Mouse (Mus musculus) G1E (cell line): ENCODE data around the gene Dnajb5.

Experiments
- CTCF ChIP-seq: IDR thresholded peaks from 2 replicates; pipeline ENCODE4 v1.5.1; 2012; ENCODE audit warnings: low read depth, low read length, inconsistent platforms, mixed read lengths
- GATA1 ChIP-seq: IDR thresholded peaks from 2 replicates; pipeline ENCODE4 v1.6.1; 2012; ENCODE audit warnings: borderline replicate concordance, low read length, inconsistent platforms, mixed read lengths
- GATA2 ChIP-seq: IDR thresholded peaks from 2 replicates; pipeline ENCODE4 v1.6.1; 2012; ENCODE audit warnings: low read depth, low read length, inconsistent platforms, borderline replicate concordance
- POLR2AphosphoS5 ChIP-seq: IDR thresholded peaks from 2 replicates; pipeline ENCODE4 v1.6.1; 2012; ENCODE audit warnings: low read depth, low read length, inconsistent platforms; ENCODE audit not compliant: insufficient replicate concordance
- TAL1 ChIP-seq: conservative IDR thresholded peaks from 2 replicates; pipeline ENCODE4 v1.6.1; 2012; ENCODE audit warnings: low read depth, low read length, inconsistent platforms, mixed read lengths

DNA sequence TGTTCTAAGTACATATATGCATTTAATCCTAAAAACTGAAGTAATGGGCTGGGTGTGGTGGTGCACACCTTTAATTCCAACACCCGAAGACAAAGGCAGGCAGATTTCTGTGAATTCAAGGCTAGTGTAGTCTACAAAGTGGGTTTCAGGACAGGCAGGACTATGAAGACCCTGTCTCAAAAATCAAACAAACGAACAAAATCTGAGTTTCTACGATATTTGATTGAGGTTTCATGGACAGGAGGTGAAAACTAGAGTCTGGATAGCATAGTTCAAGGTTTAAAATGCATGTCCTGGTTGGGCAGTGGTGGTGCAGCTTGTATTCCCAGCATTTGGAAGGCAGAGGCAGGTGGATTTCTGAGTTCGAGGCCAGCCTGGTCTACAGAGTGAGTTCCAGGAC lies 19.7 kb downstream of the Dnajb5 start, which contains the start of gene 1700022I11Rik:
- TF ChIP-seq CTCF (no peak), TAL1 (no peak), POLR2AphosphoS5 (no peak), GATA1 (no peak), GATA2 (no peak)
